Mouse (Mus musculus): ENCODE data around the gene Ubl4a. TPM values are rescaled to one million over a fixed set of nuclear protein-coding genes. Genes with fewer than 3 reads are reported as not detected.
"Not testable (repeated sequence)": the region's sequence is repeated elsewhere in the genome, so short reads cannot be mapped to it uniquely, and the experiment has no call there.

Gene Ubl4a
- 10 to 100 TPM; 48.3 to 50.5 TPM for total RNA-seq (2021)

DNA sequence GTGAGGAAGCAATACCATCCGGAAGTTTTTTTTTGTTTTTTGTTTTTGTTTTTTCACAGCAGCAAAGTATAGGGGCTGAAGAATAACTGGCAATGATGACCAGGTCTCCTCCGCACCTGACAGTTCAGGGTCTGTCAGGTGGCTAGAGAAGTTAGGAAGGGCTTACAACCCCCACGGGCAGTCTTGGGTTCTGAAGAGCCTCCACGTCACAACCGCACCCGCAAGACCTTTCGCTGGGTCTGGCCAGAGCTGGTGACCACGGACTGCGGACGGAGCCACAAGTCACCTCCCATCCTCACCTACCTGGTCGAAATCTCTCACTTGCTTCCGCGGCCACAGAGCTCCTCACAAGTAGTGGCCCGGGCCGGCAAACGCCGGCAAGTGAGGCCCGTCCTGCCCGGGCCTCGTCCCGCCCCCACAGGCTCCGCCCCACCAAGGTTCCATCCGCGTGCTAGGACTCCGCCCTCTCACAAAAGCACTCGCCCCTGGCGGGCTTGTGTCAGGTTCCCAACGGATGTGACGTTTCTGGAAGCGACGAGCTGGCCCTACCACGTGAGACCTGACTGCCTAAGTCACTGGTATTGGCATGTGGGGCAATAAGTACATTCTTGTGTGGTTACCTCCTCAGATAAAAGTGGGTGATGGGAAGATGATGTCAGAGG lies at the start of gene Ubl4a, which contains the start of gene Slc10a3:
Gene Ubl4a, minus strand, starts transcription at position 331 of the 662 bp plus-strand sequence.
Gene Slc10a3, minus strand, starts transcription at position 462 of the 662 bp plus-strand sequence.
- peak; percentile 89 for DNase-seq

DNA sequence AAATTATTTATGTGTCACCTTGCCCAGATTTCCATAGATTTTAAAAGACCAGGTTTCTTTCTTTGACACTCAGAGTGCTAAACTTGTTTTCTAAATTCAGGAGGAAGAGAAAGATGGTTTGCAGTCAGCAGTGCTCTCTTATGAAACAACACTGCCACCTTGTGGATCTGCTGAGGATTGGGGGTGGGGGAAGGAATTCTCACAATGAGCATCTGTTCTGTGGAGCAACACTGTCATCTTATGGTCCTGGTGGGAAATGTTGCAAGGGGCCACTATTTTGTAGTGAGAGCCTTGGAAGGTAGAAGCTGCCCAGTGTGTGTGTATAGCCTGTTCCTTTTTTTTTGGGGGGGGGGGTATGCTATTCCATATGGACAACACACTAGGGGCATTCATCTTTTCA lies 40.4 kb upstream of the Ubl4a start:
- peak; percentile 80 for DNase-seq

DNA sequence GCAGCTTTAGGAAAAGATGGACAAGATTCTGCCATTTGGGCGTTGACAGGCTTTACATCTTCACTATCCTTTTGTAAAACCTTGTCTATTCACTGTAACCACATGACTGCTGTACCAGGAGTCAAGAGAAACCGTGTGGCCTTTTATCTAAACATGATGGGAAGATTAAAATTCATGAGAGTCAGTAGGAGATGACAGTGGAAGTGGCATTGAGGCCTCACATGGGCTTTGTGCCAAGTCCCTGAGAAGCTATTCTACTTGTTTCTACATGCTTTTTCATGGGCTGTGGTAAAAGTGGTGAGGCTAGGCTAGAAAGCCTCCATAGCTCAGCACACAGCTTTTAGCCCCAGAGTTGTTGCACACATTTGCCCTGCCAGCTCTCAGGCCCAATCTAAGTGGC lies 35.3 kb upstream of the Ubl4a start:
- no peak for DNase-seq

DNA sequence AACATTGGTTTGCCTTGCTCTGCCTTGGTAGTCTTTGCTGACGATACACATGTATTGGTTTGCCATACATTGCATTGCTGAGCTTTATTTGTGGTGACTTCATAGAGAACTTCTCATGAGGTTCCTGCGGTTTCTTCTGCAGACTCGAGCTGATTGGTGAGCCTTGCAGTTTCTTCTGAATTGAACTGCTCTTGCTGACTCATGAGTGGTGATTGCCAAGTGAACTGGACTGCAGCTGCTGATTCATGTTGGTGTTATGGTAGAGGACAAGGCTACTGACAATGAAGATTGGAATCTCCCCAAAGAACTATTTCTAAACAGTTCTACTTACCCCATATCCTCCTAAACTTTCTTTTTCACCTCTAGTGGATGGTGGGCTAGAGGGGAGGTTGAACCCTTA lies 27.1 kb upstream of the Ubl4a start:
- no peak for DNase-seq

DNA sequence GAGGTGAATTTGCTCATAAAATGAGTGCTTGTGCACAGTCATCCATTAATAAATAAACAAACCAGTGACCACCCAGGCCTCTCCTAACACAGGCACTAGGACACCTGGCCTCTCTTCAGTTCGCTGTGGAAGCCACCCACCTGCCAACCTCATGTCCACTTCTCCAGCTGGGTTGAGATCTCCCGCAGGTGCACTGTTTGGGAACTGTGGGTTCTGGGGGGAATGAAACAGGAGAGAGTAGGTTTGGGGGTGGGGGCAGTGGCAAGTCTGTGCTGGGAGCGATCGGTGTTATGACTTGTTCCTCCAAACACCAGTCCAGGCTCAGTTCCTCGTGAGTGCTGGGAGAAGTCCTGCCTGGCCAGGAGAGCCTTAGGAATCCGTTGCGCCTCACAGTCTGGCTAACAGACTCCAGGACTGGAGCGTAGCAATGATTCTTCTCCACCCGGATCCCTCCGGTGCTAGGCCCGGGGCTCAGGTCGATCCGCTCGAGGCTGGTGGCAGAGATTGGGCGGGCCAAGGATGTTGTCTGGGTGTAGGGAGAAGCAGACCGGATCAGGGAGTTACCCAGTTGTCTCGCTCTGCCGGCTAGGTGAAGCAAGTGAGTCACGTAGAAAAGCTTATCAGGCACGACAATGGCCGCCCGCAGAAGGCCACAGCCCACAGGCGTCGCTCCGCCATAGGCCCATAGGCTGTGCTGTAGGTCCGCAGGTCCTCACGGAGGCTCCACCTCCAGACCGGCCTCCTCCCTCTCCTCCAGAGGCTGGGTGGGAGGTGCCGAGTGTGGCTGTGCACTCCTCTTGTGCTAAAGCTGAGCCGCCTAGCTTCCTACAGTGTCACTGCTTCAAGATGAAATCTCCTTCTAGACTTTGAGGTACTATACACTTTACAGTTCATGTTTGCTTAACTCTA lies 19.8 kb upstream of the Ubl4a start, which contains the start of the genes Fam3a and Ikbkg:
Gene Fam3a, minus strand, starts transcription at position 738 of the 909 bp plus-strand sequence.
Gene Ikbkg, plus strand, starts transcription at position 756 of the 909 bp plus-strand sequence.
- peak; percentile 83 for DNase-seq

DNA sequence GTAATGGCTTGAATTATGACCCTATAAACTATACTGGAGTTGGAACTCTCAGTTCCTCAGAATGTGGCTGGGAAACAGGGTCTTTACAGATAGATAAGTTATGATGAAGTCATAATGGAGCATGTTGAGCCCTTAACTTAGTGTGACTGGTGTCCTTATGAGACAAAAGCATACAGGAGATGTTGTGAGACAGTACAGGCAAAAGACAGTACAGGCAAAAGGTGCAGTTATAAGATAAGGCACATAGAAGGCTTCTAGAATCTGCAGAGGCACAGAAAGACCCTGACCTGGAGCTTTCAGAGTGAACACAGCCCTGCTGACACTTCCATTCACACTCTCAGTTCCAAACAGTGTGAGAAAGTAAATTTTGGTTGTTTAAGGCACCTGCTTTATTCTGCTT lies 15.1 kb upstream of the Ubl4a start:
- no peak for DNase-seq

DNA sequence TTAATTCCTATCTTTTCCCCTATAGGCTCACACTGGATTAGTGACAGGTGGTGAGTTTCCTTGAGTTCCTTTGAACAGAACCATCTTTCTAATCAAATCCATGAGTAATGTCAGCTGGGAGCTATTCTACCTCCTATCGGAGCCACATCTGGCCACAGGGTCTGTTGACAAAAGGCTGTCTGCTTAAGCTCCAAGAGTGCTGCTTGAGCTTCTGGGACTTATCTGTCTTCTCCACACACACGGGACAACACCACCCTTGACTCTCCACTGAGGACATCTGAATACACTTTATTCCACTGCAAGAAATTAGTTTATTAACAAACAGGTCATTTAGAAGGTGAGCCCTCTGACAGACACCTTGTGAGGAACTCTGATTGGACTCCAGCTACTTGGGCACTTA lies 11.4 kb upstream of the Ubl4a start:
- DNase-seq = no peak

DNA sequence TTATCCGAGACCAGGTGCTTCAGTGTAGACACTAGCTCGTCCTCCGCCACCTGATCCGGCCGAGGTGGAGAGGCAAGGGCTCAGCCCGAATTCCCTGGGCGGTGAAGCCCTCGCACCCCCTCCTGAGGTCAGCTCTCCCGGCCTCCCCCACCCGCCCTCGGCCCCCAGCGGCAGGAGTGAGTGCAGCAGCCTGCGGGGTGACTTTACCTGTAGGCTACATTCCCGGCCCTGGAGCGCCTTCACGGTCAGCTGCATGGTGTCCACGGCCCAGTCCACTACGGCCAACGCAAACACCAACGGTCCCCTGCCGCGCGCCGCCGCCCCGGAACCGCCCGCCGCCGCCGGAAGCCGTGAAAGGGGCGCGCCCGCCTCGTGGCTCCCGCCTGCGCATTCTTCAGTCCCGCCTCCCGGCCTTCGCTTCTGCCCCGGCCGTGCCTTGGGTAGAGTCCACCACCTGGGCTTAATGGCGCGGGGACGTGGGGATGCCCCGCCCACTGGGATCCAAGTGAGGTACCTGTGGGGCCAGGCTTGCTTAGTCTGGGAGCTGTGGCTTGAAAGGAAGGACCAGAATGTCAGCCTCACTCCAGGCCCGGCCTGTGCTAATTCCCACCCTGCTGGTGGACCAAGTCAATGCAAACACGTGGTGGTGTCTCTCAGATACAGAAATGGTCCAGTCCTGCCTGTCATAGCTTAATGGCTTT lies 4.7 kb downstream of the Ubl4a start:
- peak; percentile 75 for DNase-seq

DNA sequence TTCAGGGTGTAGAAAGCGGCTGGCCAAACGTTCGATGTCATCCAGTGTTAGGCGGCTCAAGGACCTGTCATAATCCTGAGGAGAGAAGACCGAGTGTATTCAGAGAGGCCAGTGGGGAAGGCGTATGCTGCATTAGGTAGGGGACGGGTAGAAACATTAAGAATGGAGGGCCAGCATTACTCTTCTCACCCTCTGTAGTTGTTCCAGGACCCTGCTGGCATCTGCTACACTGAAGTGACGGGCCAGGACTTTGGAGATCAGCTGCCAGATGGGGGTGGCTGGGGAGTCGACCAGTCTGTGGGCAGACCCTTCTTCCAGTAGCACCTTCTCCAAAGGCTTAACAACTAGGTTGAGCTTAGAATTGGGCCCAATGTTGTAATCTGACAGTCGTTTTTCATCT lies 5.5 kb downstream of the Ubl4a start:
- DNase-seq = no peak

DNA sequence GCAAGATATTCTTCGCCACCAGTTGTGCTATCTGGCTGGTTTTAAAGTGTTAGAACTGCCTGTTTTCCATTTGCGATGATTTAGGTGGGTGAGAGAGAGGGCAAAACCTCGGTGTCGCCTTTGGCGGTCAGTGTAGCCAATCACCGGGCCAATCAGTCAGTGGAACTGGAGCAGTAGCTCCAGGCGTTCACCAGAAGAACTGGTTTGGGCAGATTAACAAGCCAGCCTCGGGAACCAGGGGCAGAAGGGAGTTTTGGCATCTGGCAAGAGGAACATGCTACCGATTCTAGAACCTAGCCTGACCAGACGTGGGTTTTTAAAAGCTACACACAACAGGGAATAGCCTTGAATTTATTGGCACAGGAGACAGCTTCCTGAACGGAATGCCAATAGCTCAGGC lies 13.8 kb downstream of the Ubl4a start:
- no peak for DNase-seq

DNA sequence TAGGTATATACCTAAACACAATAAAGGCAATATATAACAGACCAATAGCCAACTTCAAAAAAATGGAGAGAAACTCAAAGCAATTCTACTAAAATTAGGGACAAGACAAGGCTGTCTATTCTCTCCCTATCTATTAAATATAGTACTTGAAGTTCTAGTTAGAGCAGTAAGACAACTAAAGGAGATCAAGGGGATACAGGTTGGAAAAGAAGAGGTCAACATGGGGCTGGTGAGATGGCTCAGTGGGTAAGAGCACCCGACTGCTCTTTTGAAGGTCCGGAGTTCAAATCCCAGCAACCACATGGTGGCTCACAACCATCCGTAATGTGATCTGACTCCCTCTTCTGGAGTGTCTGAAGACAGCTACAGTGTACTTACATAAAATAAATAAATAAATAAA lies 15.9 kb downstream of the Ubl4a start:
- not testable (repeated sequence) for DNase-seq

DNA sequence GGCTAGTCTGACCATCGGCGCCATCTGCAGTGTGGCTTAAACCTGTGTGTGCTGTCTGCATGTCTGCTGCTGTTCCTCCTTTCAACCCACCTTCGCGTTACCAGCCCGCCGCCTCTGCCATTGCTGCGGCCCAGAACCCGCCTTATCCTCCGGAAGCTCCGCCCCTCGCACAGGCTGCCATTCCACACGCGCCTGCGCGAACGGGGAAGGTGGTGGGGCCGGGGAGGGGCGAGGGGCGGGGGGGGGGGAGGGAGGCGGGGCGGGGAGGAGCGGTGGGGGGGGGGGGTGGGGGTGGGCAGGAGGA lies 19.6 kb downstream of the Ubl4a start, which contains the start of gene Lage3:
Gene Lage3, minus strand, starts transcription at position 152 of the 304 bp plus-strand sequence.
- peak; percentile 83 for DNase-seq

DNA sequence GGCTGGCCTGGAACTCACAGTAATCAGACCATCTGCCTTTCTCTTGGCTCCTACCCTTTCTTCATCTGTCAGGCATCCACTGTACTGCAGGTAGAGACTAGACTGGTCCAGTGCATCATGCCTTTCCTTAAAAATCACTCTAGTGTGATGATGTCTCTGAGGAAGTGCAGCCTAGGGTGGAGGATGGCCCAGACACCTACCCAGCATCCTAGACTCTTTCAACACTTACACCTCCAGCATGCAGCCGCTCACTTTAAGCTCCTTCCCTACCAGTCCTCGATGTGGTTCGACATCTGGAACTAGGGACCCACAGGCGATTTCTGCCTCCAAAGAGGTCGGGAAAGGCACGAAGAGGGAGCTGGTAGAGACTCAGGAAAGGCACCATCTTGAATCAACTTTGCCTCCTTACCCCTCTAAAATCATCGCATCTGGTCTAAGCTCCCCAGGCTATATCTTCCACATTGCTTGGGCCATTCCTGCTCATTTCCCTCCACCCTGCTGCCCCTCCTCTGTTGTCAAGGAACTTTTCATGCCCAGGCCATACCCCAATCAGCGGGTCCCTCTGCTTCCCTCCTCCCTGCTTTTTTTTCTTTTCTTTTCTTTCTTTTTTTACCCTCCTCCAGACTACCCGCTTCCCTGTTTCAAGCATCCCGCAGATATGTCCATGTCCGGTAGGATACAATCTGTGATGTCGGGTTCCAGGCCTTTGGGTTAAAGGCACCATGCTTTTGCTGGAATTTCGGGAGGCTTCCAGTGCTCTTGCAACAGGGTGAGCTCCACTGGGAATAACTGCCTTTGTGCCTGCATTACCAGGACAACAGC lies 20.2 kb downstream of the Ubl4a start:
- no peak for DNase-seq

DNA sequence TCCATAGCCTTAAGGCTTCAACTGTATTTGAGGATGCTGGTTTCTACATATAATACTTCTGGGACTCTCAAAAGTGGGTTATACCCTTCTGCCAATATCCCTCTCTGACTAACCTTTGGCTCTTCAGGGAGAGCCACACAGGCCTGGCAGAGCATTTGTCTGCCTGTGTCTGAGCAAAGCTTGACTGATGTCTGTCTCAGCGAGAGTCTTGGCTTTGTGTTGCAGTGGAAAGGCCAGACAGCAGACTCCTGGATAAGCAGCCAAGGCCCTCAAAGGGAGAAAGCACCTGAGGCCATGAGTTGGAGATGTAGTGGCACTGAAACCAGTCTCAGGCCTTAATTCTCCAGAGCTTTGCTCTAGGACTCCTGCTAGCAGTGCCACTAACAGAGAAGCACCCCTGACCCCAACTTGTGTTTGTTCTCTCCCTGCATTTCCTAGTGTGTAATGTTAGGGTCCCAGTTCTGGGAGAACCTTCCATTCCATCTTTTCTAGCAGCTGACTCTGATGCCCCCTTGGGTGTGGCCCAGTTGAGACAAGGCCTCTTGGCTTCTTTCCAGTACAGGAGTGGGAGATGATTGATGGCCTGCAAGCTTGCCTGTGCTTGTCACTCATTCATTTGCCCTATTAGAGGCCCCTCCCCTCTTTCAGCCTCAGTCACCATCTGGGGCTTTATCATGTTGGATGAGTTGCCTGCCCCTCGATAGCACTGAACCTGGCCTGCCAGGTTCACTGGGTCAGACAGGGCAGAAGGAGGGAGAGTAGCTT lies 42.7 kb downstream of the Ubl4a start:
- DNase-seq = no peak

DNA sequence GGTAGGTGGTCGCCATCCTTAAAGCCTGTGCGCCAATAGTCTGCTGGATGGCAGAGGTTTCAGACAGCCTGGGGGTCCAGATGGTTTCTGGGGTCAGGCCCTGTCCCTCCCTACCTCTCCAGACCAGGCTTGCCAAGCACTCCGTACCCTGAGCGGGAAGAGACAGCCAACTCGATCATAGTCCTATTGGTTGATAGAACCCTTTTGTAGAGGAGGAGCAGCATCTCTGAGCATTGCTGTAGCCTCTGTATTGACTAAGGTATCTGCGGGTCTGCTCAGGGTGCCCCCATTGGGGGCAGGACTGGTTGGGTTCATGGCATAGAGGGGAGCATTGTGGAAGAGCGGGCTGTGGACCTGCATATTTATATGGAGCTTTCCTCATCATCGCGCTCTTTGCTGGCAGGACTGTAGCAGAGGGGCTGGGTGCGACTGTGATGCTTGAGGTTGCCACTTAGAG lies 43.8 kb downstream of the Ubl4a start:
- DNase-seq = no peak

DNA sequence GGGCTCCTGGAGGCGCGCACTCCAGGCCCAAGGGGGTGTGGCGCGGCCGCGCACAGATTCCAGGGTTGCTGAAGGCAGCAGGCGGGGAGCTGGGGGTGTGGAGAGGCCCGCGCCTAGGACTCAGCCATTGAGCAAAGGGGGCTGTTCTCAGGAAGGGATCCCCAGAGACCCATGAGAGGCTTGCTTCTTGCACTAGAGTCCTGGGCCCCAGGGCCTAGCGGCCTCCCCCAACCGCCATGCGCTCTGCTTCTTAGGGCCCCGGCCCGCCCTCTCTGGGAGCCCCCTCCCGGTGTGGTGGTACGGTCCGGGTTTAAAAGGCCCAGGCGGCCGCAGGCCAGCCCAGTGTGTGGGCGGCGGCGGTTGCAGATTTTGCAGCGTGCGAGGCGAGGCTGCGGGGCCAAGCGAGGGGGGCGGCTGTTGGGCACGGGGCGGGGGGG lies 44.3 kb downstream of the Ubl4a start, which contains the start of gene Plxna3:
Gene Plxna3, plus strand, starts transcription at position 342 of the 437 bp plus-strand sequence.
- peak; percentile 71 for DNase-seq

Small RNA genes lying within 50 kb of the gene (microRNA-seq; reads per million reads assigned to microRNA genes)
- 0 reads per million in 2 experiments for gene Mir7092

Other genes starting within 250 kb of the Ubl4a start
- gene Opn1mw, start 245.8 kb downstream of the Ubl4a start, total RNA-seq (2021) = not detected
- 10 to 100 TPM; 37.6 to 39.6 TPM for gene Mecp2, start 237.9 kb downstream of the Ubl4a start, total RNA-seq (2021)
- gene Tex28, start 205.4 kb downstream of the Ubl4a start, total RNA-seq (2021) = not detected
- not detected for gene Tktl1, start 196.0 kb downstream of the Ubl4a start, total RNA-seq (2021)
- 100 to 1,000 TPM; 375 to 378 TPM for gene Flna, start 123.4 kb downstream of the Ubl4a start, total RNA-seq (2021)
- 10 to 100 TPM; 57.6 to 61.6 TPM for gene Emd, start 118.5 kb downstream of the Ubl4a start, total RNA-seq (2021)
- 100 to 1,000 TPM; 297 to 347 TPM for gene Rpl10, start 102.4 kb downstream of the Ubl4a start, total RNA-seq (2021)
- 10 to 100 TPM; 39.3 to 46.4 TPM for gene Taz, start 91.3 kb downstream of the Ubl4a start, total RNA-seq (2021)
- gene Dnase1l1, start 90.9 kb downstream of the Ubl4a start, total RNA-seq (2021) = 10 to 100 TPM; 11.7 to 12.5 TPM
- 100 to 1,000 TPM; 103 to 109 TPM for gene Atp6ap1, start 76.1 kb downstream of the Ubl4a start, total RNA-seq (2021)
- 10 to 100 TPM; 85.1 to 95.7 TPM for gene Gdi1, start 68.2 kb downstream of the Ubl4a start, total RNA-seq (2021)
- gene Fam50a, start 60.2 kb downstream of the Ubl4a start, total RNA-seq (2021) = 10 to 100 TPM; 38.6 to 39.7 TPM
- gene Plxna3, start 44.2 kb downstream of the Ubl4a start, total RNA-seq (2021) = 1 to 10 TPM; 2.8 to 3.6 TPM
- gene Lage3, start 19.6 kb downstream of the Ubl4a start, total RNA-seq (2021) = 10 to 100 TPM; 51.8 to 54.6 TPM
- 1 to 10 TPM; 7.8 to 7.9 TPM for gene Slc10a3, start 131 bp upstream of the Ubl4a start, total RNA-seq (2021)
- gene Fam3a, start 20.1 kb upstream of the Ubl4a start, total RNA-seq (2021) = 10 to 100 TPM; 16.6 to 24.0 TPM
- gene Ikbkg, start 20.1 kb upstream of the Ubl4a start, total RNA-seq (2021) = 10 to 100 TPM; 39.7 to 40.8 TPM
- 1 to 10 TPM; 9.1 to 10.0 TPM for gene G6pdx, start 56.0 kb upstream of the Ubl4a start, total RNA-seq (2021)
- gene Gm6880, start 108.2 kb upstream of the Ubl4a start, total RNA-seq (2021) = not detected
- not detected for gene Olfr1326-ps1, start 201.7 kb upstream of the Ubl4a start, total RNA-seq (2021)
- gene Olfr1325, start 219.5 kb upstream of the Ubl4a start, total RNA-seq (2021) = not detected